Mouse (Mus musculus) brain, adult 2 months (tissue): Measurements from ENCODE around the gene Abcc8.

Source experiments
- DNase-seq: peaks from one replicate; pipeline ENCODE4 v3.0.0; 2011; ENCODE audit warnings: low read depth, low spot score

Gene Abcc8

GRCm38 (mm10) chr7:46110079-46110478 lies 69.8 kb downstream of the Abcc8 start:
- DNase-seq, result peak; percentile 53

GRCm38 (mm10) chr7:46105484-46105883 lies 74.3 kb downstream of the Abcc8 start:
- DNase-seq, result no peak

GRCm38 (mm10) chr7:46104256-46104915 lies 75.4 kb downstream of the Abcc8 start:
- no peak for DNase-seq

- no peak for DNase-seq
Measured at GRCm38 (mm10) chr7:46103771-46104170, 76.1 kb downstream of the Abcc8 start.

GRCm38 (mm10) chr7:46103075-46103591 lies 76.7 kb downstream of the Abcc8 start:
- peak; percentile 88 for DNase-seq

GRCm38 (mm10) chr7:46100563-46100962 lies 79.3 kb downstream of the Abcc8 start, which contains the start of gene Kcnj11:
Gene Kcnj11 (minus strand): TSS chr7:46100764.
- peak; percentile 95 for DNase-seq

GRCm38 (mm10) chr7:46099682-46100081 lies 80.2 kb downstream of the Abcc8 start:
- DNase-seq, result peak; percentile 38

- DNase-seq, result no peak
Measured at GRCm38 (mm10) chr7:46098919-46099286, 80.9 kb downstream of the Abcc8 start.

GRCm38 (mm10) chr7:46098221-46098918 lies 81.5 kb downstream of the Abcc8 start:
- peak; percentile 78 for DNase-seq

GRCm38 (mm10) chr7:46097319-46097783 lies 82.5 kb downstream of the Abcc8 start:
- DNase-seq, result peak; percentile 47

GRCm38 (mm10) chr7:46096136-46096535 lies 83.7 kb downstream of the Abcc8 start:
- peak; percentile 93 for DNase-seq

GRCm38 (mm10) chr7:46092803-46093202 lies 87.0 kb downstream of the Abcc8 start:
- DNase-seq, result no peak

- DNase-seq, result no peak
Measured at GRCm38 (mm10) chr7:46088241-46088640, 91.6 kb downstream of the Abcc8 start.

GRCm38 (mm10) chr7:46086378-46086777 lies 93.5 kb downstream of the Abcc8 start:
- no peak for DNase-seq

GRCm38 (mm10) chr7:46084839-46085513 lies 94.9 kb downstream of the Abcc8 start:
- DNase-seq, result no peak

- DNase-seq, result no peak
Measured at GRCm38 (mm10) chr7:46084024-46084423, 95.8 kb downstream of the Abcc8 start.

GRCm38 (mm10) chr7:46077675-46078074 lies 102.2 kb downstream of the Abcc8 start:
- no peak for DNase-seq

- DNase-seq, result no peak
Measured at GRCm38 (mm10) chr7:46076844-46077243, 103.0 kb downstream of the Abcc8 start.

GRCm38 (mm10) chr7:46068831-46069230 lies 111.0 kb downstream of the Abcc8 start:
- no peak for DNase-seq

GRCm38 (mm10) chr7:46063296-46063695 lies 116.5 kb downstream of the Abcc8 start:
- no peak for DNase-seq

- no peak for DNase-seq
Measured at GRCm38 (mm10) chr7:46061614-46062013, 118.2 kb downstream of the Abcc8 start.

- DNase-seq, result no peak
Measured at GRCm38 (mm10) chr7:46060688-46061087, 119.1 kb downstream of the Abcc8 start.
